Mouse (Mus musculus): ENCODE measurements at regions not wholly inside any gene's neighbourhood (a gene's known extent, or its start where the extent isn't known, plus 50 kb on each side); places are given as distances from the start of the nearest gene placed in this dataset.
A peak's percentile ranks its signal among the peaks of the same experiment; 100 is the strongest.

DNA sequence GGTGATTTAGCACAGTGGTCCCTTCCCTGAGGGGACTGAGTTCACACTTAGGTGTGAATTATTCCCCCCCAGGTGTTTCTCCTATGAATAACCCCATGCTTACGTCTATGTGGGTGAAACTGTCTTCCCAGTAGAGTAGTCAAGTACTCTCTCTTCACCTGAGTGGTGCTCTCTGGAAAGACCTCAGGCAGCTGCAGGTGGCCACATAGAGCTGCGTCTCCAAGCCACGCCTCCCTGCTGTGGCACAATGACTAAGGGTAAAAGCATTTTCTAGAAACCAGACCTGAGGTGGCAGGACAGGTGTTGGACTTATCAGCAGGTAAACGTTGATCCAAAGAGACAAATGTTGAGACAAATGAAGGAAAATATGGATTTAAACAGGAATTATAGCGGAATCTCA lies 588.3 kb upstream of the Gm19410 start:
- no peak for TF ChIP-seq CTCF (IDR thresholded peaks at IDR 0.05)
- peak; percentile 44 for TF ChIP-seq EP300 (IDR thresholded peaks at IDR 0.05)
